Mouse (Mus musculus): ENCODE measurements around the gene Abcc5. TPM values are rescaled to one million over a fixed set of nuclear protein-coding genes. Genes with fewer than 3 reads are reported as not detected.

The Abcc5 gene
- total and polyA plus RNA-seq, 2 experiments from 2014 or later = 71.6 to 79.8 TPM

- no peak overlapping the region for H3K9ac ChIP-seq
- no peaks in the 10 kb centered on the region for H3K9me3 ChIP-seq (ENCODE audit: low read length)
- no peak for TF ChIP-seq CTCF (IDR thresholded peaks at IDR 0.05; ENCODE audit: low read depth)
- peaks cover 18% of the 10 kb centered on the region for H3K4me1 ChIP-seq (ENCODE audit: insufficient read depth)
- 0 out of 2 replicates have a peak overlapping the region, but pooled peaks have one; percentile 76 for H3K4me2 ChIP-seq (ENCODE audit: low read depth)
- ATAC-seq = no peak
- WGBS = 82% methylated on average over 7 of the region's 7 CpGs
- H3K27me3 ChIP-seq (ENCODE audit: insufficient read depth, low read length) = no peaks in the 10 kb centered on the region
- H3K36me3 ChIP-seq (ENCODE audit: insufficient read depth) = peaks cover 20% of the 10 kb centered on the region
- H3K27ac ChIP-seq (ENCODE audit: low read depth, low read length) = no peak overlapping the region
- no peak overlapping the region for H3K4me3 ChIP-seq (ENCODE audit: low read depth, low read length)
- no peak for DNase-seq
Observed at GRCm38 (mm10) chr16:20424226-20424663, 1.9 kb downstream of the Abcc5 start.

- Histone ChIP-seq H3K9ac (no peak overlapping the region), H3K4me2 (ENCODE audit: low read depth) (no peak overlapping the region), H3K27me3 (ENCODE audit: insufficient read depth, low read length) (no peaks in the 10 kb centered on the region), H3K27ac (ENCODE audit: low read depth, low read length) (no peak overlapping the region), H3K4me1 (ENCODE audit: insufficient read depth) (peaks cover 18% of the 10 kb centered on the region), H3K9me3 (ENCODE audit: low read length) (no peaks in the 10 kb centered on the region), H3K4me3 (ENCODE audit: low read depth, low read length) (no peak overlapping the region), H3K36me3 (ENCODE audit: insufficient read depth) (peaks cover 29% of the 10 kb centered on the region)
- TF ChIP-seq CTCF (IDR thresholded peaks at IDR 0.05; ENCODE audit: low read depth) = no peak
- ATAC-seq (no peak), DNase-seq (no peak)
- WGBS = 92% methylated on average over 6 of the region's 6 CpGs
Observed at GRCm38 (mm10) chr16:20422938-20423730, 3.1 kb downstream of the Abcc5 start.

- no peak overlapping the region for H3K4me2 ChIP-seq (ENCODE audit: low read depth)
- no peaks in the 10 kb centered on the region for H3K9me3 ChIP-seq (ENCODE audit: low read length)
- ATAC-seq (no peak), DNase-seq (no peak)
- peaks cover 47% of the 10 kb centered on the region for H3K36me3 ChIP-seq (ENCODE audit: insufficient read depth)
- no peak overlapping the region for H3K4me3 ChIP-seq (ENCODE audit: low read depth, low read length)
- 83% methylated on average over 2 of the region's 2 CpGs for WGBS
- H3K27me3 ChIP-seq (ENCODE audit: insufficient read depth, low read length) = no peaks in the 10 kb centered on the region
- H3K4me1 ChIP-seq (ENCODE audit: insufficient read depth) = peaks cover under 1% of the 10 kb centered on the region; the same call in 1 of the 2 replicates
- TF ChIP-seq CTCF (IDR thresholded peaks at IDR 0.05; ENCODE audit: low read depth) = no peak
- H3K27ac ChIP-seq (ENCODE audit: low read depth, low read length) = no peak overlapping the region
- H3K9ac ChIP-seq = no peak overlapping the region
Observed at GRCm38 (mm10) chr16:20418054-20418453, 8.1 kb downstream of the Abcc5 start.

- ATAC-seq (no peak), DNase-seq (no peak)
- 95% methylated on average over 2 of the region's 2 CpGs for WGBS
- Histone ChIP-seq H3K4me2 (ENCODE audit: low read depth) (no peak overlapping the region), H3K4me1 (ENCODE audit: insufficient read depth) (no peaks in the 10 kb centered on the region), H3K27ac (ENCODE audit: low read depth, low read length) (no peak overlapping the region), H3K4me3 (ENCODE audit: low read depth, low read length) (no peak overlapping the region), H3K36me3 (ENCODE audit: insufficient read depth) (peaks cover 44% of the 10 kb centered on the region), H3K9ac (no peak overlapping the region), H3K9me3 (ENCODE audit: low read length) (no peaks in the 10 kb centered on the region), H3K27me3 (ENCODE audit: insufficient read depth, low read length) (no peaks in the 10 kb centered on the region)
- TF ChIP-seq CTCF (IDR thresholded peaks at IDR 0.05; ENCODE audit: low read depth) = no peak
Observed at GRCm38 (mm10) chr16:20416262-20416661, 9.9 kb downstream of the Abcc5 start.

- ATAC-seq = no peak
- DNase-seq = no peak
- Histone ChIP-seq H3K27ac (ENCODE audit: low read depth, low read length) (no peak overlapping the region), H3K36me3 (ENCODE audit: insufficient read depth) (peaks cover 40% of the 10 kb centered on the region), H3K9me3 (ENCODE audit: low read length) (no peaks in the 10 kb centered on the region), H3K27me3 (ENCODE audit: insufficient read depth, low read length) (no peaks in the 10 kb centered on the region), H3K4me1 (ENCODE audit: insufficient read depth) (no peaks in the 10 kb centered on the region), H3K4me2 (ENCODE audit: low read depth) (no peak overlapping the region), H3K9ac (no peak overlapping the region), H3K4me3 (ENCODE audit: low read depth, low read length) (no peak overlapping the region)
- WGBS = 88% methylated on average over 6 of the region's 6 CpGs
- no peak for TF ChIP-seq CTCF (IDR thresholded peaks at IDR 0.05; ENCODE audit: low read depth)
Observed at GRCm38 (mm10) chr16:20415804-20416203, 10.4 kb downstream of the Abcc5 start.

GRCm38 (mm10) chr16:20415211-20415610 is 11.0 kb downstream of the Abcc5 start:
- no peak overlapping the region for H3K27ac ChIP-seq (ENCODE audit: low read depth, low read length)
- TF ChIP-seq CTCF (IDR thresholded peaks at IDR 0.05; ENCODE audit: low read depth) = no peak
- H3K9me3 ChIP-seq (ENCODE audit: low read length) = no peaks in the 10 kb centered on the region
- H3K4me3 ChIP-seq (ENCODE audit: low read depth, low read length) = no peak overlapping the region
- no peak overlapping the region for H3K4me2 ChIP-seq (ENCODE audit: low read depth)
- no peak for ATAC-seq
- 94% methylated on average over 2 of the region's 2 CpGs for WGBS
- no peaks in the 10 kb centered on the region for H3K27me3 ChIP-seq (ENCODE audit: insufficient read depth, low read length)
- no peaks in the 10 kb centered on the region for H3K4me1 ChIP-seq (ENCODE audit: insufficient read depth)
- no peak overlapping the region for H3K9ac ChIP-seq
- H3K36me3 ChIP-seq (ENCODE audit: insufficient read depth) = peaks cover 37% of the 10 kb centered on the region
- DNase-seq = no peak

GRCm38 (mm10) chr16:20413870-20414331 is 12.3 kb downstream of the Abcc5 start:
- no peaks in the 10 kb centered on the region for H3K27me3 ChIP-seq (ENCODE audit: insufficient read depth, low read length)
- no peak overlapping the region for H3K4me2 ChIP-seq (ENCODE audit: low read depth)
- H3K36me3 ChIP-seq (ENCODE audit: insufficient read depth) = peaks cover 27% of the 10 kb centered on the region; the same call in 1 of the 2 replicates
- no peak overlapping the region for H3K4me3 ChIP-seq (ENCODE audit: low read depth, low read length)
- H3K9ac ChIP-seq = no peak overlapping the region
- no peak overlapping the region for H3K27ac ChIP-seq (ENCODE audit: low read depth, low read length)
- DNase-seq (no peak), ATAC-seq (no peak)
- TF ChIP-seq CTCF (IDR thresholded peaks at IDR 0.05; ENCODE audit: low read depth) = no peak
- H3K9me3 ChIP-seq (ENCODE audit: low read length) = no peaks in the 10 kb centered on the region
- 85% methylated on average over 2 of the region's 2 CpGs for WGBS
- H3K4me1 ChIP-seq (ENCODE audit: insufficient read depth) = no peaks in the 10 kb centered on the region
